Mouse (Mus musculus): Measurements from ENCODE around the gene Chd5. TPM values are rescaled to one million over a fixed set of nuclear protein-coding genes. Genes with fewer than 3 reads are reported as not detected.

Gene Chd5
- polyA plus RNA-seq, 1 experiment from 2014 or later, result 55.2 TPM

- no peak overlapping the region for H3K4me2 ChIP-seq (ENCODE audit: low read length)
- H3K9me3 ChIP-seq (replicated peaks; ENCODE audit: control insufficient read depth, low read length, poor library complexity, severe bottlenecking), result no peaks in the 10 kb centered on the region
- H3K36me3 ChIP-seq (ENCODE audit: control insufficient read depth, insufficient read depth, low read length), result no peaks in the 10 kb centered on the region
- H3K4me3 ChIP-seq (ENCODE audit: low read depth, low read length), result no peak overlapping the region
- no peak overlapping the region for H3K9ac ChIP-seq (ENCODE audit: low read depth, low read length)
- no peak for ATAC-seq
- no peaks in the 10 kb centered on the region for H3K27me3 ChIP-seq (ENCODE audit: control insufficient read depth, insufficient read depth, low read depth, low read length)
- peaks cover 8% of the 10 kb centered on the region; the same call in 1 of the 2 replicates for H3K4me1 ChIP-seq (ENCODE audit: control insufficient read depth, insufficient read depth, low read length)
- 78% methylated on average over 8 of the region's 8 CpGs for WGBS
- H3K27ac ChIP-seq (ENCODE audit: low read length), result no peak overlapping the region
These were observed 68.1 kb downstream of the Chd5 start for GRCm38 (mm10) chr4:152406531-152406930.

- no peaks in the 10 kb centered on the region for H3K9me3 ChIP-seq (replicated peaks; ENCODE audit: control insufficient read depth, low read length, poor library complexity, severe bottlenecking)
- H3K27ac ChIP-seq (ENCODE audit: low read length), result no peak overlapping the region
- H3K36me3 ChIP-seq (ENCODE audit: control insufficient read depth, insufficient read depth, low read length), result no peaks in the 10 kb centered on the region
- no peak overlapping the region for H3K4me2 ChIP-seq (ENCODE audit: low read length)
- no peaks in the 10 kb centered on the region for H3K27me3 ChIP-seq (ENCODE audit: control insufficient read depth, insufficient read depth, low read depth, low read length)
- H3K4me1 ChIP-seq (ENCODE audit: control insufficient read depth, insufficient read depth, low read length), result peaks cover 9% of the 10 kb centered on the region
- 79% methylated on average over 13 of the region's 13 CpGs for WGBS
- H3K4me3 ChIP-seq (ENCODE audit: low read depth, low read length), result no peak overlapping the region
- H3K9ac ChIP-seq (ENCODE audit: low read depth, low read length), result no peak overlapping the region
- ATAC-seq, result no peak
These were observed 72.5 kb downstream of the Chd5 start for GRCm38 (mm10) chr4:152410961-152411360.

GRCm38 (mm10) chr4:152412524-152413080 lies 74.2 kb downstream of the Chd5 start:
- Histone ChIP-seq H3K4me3 (ENCODE audit: low read depth, low read length) (no peak overlapping the region), H3K9ac (ENCODE audit: low read depth, low read length) (no peak overlapping the region), H3K27ac (ENCODE audit: low read length) (peak overlapping the region; percentile 18), H3K36me3 (ENCODE audit: control insufficient read depth, insufficient read depth, low read length) (no peaks in the 10 kb centered on the region), H3K9me3 (replicated peaks; ENCODE audit: control insufficient read depth, low read length, poor library complexity, severe bottlenecking) (no peaks in the 10 kb centered on the region), H3K4me1 (ENCODE audit: control insufficient read depth, insufficient read depth, low read length) (peaks cover 9% of the 10 kb centered on the region), H3K4me2 (ENCODE audit: low read length) (no peak overlapping the region), H3K27me3 (ENCODE audit: control insufficient read depth, insufficient read depth, low read depth, low read length) (no peaks in the 10 kb centered on the region)
- WGBS, result 85% methylated on average over 3 of the region's 3 CpGs
- ATAC-seq, result no peak

DNA sequence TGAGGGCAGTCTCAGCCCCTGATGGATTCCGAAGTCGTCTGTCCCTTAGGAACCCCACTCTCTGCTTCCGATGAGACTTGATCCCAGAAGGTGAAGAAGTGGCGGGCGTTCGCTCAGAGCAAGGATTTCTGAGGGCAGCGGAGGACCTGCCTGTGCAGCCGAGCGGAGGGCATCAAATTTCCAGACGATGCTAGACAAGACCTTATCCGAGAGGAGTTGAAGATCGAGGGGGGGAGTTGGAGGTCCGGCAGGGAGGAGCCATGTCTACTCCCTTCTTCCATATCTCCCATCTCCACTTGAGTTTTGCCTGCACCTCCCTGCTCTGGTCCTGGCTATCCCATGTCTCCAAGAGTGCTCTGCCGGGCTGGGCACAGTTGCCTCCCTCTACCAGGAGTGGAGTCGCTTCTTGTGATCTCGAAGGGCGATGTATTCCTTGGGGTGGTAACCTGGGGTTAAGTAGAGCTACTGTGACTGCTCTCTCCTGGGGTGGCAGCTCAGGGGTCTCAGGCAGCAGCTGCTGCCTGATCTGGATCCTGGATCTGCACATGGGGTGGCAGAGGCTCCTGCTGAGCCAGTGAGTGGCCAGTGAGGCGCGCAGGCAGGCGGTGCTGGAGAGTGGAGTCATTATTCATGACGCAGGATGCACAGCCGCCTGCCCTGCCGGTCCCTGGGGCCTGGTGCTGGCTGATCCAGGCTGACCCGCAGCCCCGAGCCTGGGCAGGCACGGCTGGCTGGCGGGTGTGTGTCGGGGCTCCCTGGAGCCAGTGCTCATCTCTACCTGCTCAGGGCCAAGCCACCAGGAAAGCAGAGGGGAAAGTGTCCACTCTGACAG lies 80.0 kb downstream of the Chd5 start:
- Histone ChIP-seq H3K27me3 (ENCODE audit: control insufficient read depth, insufficient read depth, low read depth, low read length) (no peaks in the 10 kb centered on the region), H3K4me2 (ENCODE audit: low read length) (no peak overlapping the region), H3K4me3 (ENCODE audit: low read depth, low read length) (no peak overlapping the region), H3K9me3 (replicated peaks; ENCODE audit: control insufficient read depth, low read length, poor library complexity, severe bottlenecking) (no peaks in the 10 kb centered on the region), H3K4me1 (ENCODE audit: control insufficient read depth, insufficient read depth, low read length) (peaks cover 5% of the 10 kb centered on the region; the same call in 1 of the 2 replicates), H3K9ac (ENCODE audit: low read depth, low read length) (no peak overlapping the region), H3K36me3 (ENCODE audit: control insufficient read depth, insufficient read depth, low read length) (no peaks in the 10 kb centered on the region), H3K27ac (ENCODE audit: low read length) (no peak overlapping the region)
- ATAC-seq, result 0 out of 2 replicates have a peak, but pooled peaks have one; percentile 13
- WGBS, result 24% methylated on average over 26 of the region's 28 CpGs

DNA sequence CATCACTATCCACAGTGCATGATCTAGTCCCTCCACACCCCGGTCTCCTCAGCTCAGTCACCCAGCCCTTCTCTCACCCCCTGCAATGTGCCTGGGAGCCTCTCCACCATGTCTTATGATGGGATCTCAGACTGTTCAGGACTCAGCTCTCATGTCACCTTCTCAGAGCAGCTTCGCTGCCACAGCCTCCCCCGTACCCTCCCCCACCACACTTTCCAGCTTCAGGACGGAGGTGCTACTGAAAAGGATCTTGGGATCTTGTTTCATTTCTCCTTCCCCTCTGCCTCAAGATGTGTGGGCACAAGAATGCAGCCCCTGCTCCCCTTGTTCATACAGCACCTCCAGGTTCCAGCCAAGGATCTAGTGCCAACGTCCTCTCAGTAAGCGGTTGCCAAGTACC lies 85.1 kb downstream of the Chd5 start:
- Histone ChIP-seq H3K9ac (ENCODE audit: low read depth, low read length) (no peak overlapping the region), H3K4me2 (ENCODE audit: low read length) (no peak overlapping the region), H3K9me3 (replicated peaks; ENCODE audit: control insufficient read depth, low read length, poor library complexity, severe bottlenecking) (peaks cover 4% of the 10 kb centered on the region; the same call in 1 of the 2 replicates), H3K4me1 (ENCODE audit: control insufficient read depth, insufficient read depth, low read length) (peaks cover 2% of the 10 kb centered on the region; the same call in 1 of the 2 replicates), H3K27ac (ENCODE audit: low read length) (no peak overlapping the region), H3K27me3 (ENCODE audit: control insufficient read depth, insufficient read depth, low read depth, low read length) (no peaks in the 10 kb centered on the region), H3K36me3 (ENCODE audit: control insufficient read depth, insufficient read depth, low read length) (no peaks in the 10 kb centered on the region), H3K4me3 (ENCODE audit: low read depth, low read length) (no peak overlapping the region)
- 89% methylated on average over 6 of the region's 6 CpGs for WGBS
- ATAC-seq, result no peak

DNA sequence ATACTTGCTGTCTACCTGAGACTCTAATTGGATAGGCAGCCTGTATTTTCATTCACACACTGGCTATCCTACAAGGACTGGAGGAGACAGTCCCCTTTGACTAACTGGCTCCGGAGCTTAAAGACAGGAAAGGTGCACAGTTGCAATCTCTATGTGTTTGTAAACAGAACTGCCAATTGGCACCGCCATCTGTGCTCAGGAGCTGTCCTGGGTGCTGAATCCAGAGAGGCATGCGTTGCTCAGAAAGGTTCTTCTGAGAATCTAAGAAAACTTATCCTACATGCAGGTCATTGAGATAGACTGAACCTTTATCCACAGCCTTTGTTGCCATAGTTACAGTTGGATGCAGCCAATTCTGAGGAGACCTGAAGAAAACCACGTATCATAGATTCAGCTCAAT lies 85.9 kb downstream of the Chd5 start:
- no peak overlapping the region for H3K4me2 ChIP-seq (ENCODE audit: low read length)
- H3K4me1 ChIP-seq (ENCODE audit: control insufficient read depth, insufficient read depth, low read length), result no peaks in the 10 kb centered on the region
- no peak for ATAC-seq
- H3K27ac ChIP-seq (ENCODE audit: low read length), result no peak overlapping the region
- no peaks in the 10 kb centered on the region for H3K36me3 ChIP-seq (ENCODE audit: control insufficient read depth, insufficient read depth, low read length)
- H3K27me3 ChIP-seq (ENCODE audit: control insufficient read depth, insufficient read depth, low read depth, low read length), result no peaks in the 10 kb centered on the region
- H3K9ac ChIP-seq (ENCODE audit: low read depth, low read length), result no peak overlapping the region
- H3K4me3 ChIP-seq (ENCODE audit: low read depth, low read length), result no peak overlapping the region
- peaks cover 4% of the 10 kb centered on the region; the same call in 1 of the 2 replicates for H3K9me3 ChIP-seq (replicated peaks; ENCODE audit: control insufficient read depth, low read length, poor library complexity, severe bottlenecking)
- 35% methylated on average over 4 of the region's 4 CpGs for WGBS

DNA sequence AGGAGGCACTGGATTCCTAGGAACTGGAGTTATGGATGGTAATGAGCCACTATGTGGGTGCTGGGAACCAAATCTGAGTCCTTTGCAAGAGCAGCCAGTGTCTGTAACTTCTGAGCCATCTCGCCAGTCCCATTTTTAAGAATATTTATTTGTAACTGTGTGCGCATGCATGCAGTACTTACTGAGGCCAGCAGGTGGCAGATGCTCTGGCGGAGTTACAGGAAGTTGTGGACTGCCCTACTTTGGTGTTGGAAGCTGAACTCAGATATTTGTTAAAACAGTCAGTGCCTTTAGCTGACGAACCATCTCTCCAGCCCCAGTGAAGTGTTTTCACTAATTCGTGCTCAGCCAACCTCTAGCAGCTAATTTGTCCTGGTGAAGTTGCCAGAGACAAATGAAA lies 86.5 kb downstream of the Chd5 start:
- Histone ChIP-seq H3K9ac (ENCODE audit: low read depth, low read length) (no peak overlapping the region), H3K4me3 (ENCODE audit: low read depth, low read length) (no peak overlapping the region), H3K36me3 (ENCODE audit: control insufficient read depth, insufficient read depth, low read length) (no peaks in the 10 kb centered on the region), H3K27ac (ENCODE audit: low read length) (no peak overlapping the region), H3K4me1 (ENCODE audit: control insufficient read depth, insufficient read depth, low read length) (no peaks in the 10 kb centered on the region), H3K27me3 (ENCODE audit: control insufficient read depth, insufficient read depth, low read depth, low read length) (no peaks in the 10 kb centered on the region), H3K9me3 (replicated peaks; ENCODE audit: control insufficient read depth, low read length, poor library complexity, severe bottlenecking) (peaks cover 4% of the 10 kb centered on the region; the same call in 1 of the 2 replicates), H3K4me2 (ENCODE audit: low read length) (no peak overlapping the region)
- 75% methylated on average over 5 of the region's 5 CpGs for WGBS
- no peak for ATAC-seq

- H3K4me2 ChIP-seq (ENCODE audit: low read length), result no peak overlapping the region
- no peak overlapping the region for H3K27ac ChIP-seq (ENCODE audit: low read length)
- ATAC-seq, result no peak
- H3K9me3 ChIP-seq (replicated peaks; ENCODE audit: control insufficient read depth, low read length, poor library complexity, severe bottlenecking), result peaks cover 4% of the 10 kb centered on the region; the same call in 1 of the 2 replicates
- no peaks in the 10 kb centered on the region for H3K36me3 ChIP-seq (ENCODE audit: control insufficient read depth, insufficient read depth, low read length)
- no peaks in the 10 kb centered on the region for H3K4me1 ChIP-seq (ENCODE audit: control insufficient read depth, insufficient read depth, low read length)
- no peaks in the 10 kb centered on the region for H3K27me3 ChIP-seq (ENCODE audit: control insufficient read depth, insufficient read depth, low read depth, low read length)
- H3K9ac ChIP-seq (ENCODE audit: low read depth, low read length), result 0 out of 2 replicates have a peak overlapping the region, but pooled peaks have one; percentile 10
- H3K4me3 ChIP-seq (ENCODE audit: low read depth, low read length), result no peak overlapping the region
- WGBS, result 52% methylated on average over 8 of the region's 8 CpGs
These were observed 89.8 kb downstream of the Chd5 start for GRCm38 (mm10) chr4:152428259-152428658.

DNA sequence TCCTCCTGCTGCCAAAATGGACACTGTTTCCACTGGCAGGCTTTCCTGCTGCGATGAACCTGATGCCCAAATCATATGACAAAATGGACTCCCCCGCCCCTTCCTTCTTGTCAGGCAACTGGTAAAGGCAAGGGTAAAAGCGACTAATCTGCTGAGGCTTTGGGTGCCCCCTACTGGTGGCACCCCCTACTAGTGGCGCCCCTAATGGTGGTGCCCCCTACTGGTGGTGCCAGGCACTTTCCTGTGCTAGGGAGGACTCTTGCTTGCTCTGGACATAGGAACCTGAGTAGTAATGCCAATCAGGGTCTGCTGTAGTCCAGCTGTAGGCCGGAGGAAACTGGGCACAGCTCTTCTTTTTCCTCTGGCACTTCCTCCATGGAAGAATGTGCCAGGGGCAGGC lies 93.9 kb downstream of the Chd5 start:
- H3K4me2 ChIP-seq (ENCODE audit: low read length), result no peak overlapping the region
- WGBS, result 56% methylated on average over 5 of the region's 5 CpGs
- no peaks in the 10 kb centered on the region for H3K36me3 ChIP-seq (ENCODE audit: control insufficient read depth, insufficient read depth, low read length)
- no peak overlapping the region for H3K27ac ChIP-seq (ENCODE audit: low read length)
- H3K27me3 ChIP-seq (ENCODE audit: control insufficient read depth, insufficient read depth, low read depth, low read length), result no peaks in the 10 kb centered on the region
- H3K9ac ChIP-seq (ENCODE audit: low read depth, low read length), result no peak overlapping the region
- H3K9me3 ChIP-seq (replicated peaks; ENCODE audit: control insufficient read depth, low read length, poor library complexity, severe bottlenecking), result no peaks in the 10 kb centered on the region
- H3K4me3 ChIP-seq (ENCODE audit: low read depth, low read length), result no peak overlapping the region
- ATAC-seq, result no peak
- peaks cover 9% of the 10 kb centered on the region for H3K4me1 ChIP-seq (ENCODE audit: control insufficient read depth, insufficient read depth, low read length)

Data from midbrain, embryonic 16.5 days (tissue).